Mouse (Mus musculus): Measurements from ENCODE around the gene Cacng3.

DNA sequence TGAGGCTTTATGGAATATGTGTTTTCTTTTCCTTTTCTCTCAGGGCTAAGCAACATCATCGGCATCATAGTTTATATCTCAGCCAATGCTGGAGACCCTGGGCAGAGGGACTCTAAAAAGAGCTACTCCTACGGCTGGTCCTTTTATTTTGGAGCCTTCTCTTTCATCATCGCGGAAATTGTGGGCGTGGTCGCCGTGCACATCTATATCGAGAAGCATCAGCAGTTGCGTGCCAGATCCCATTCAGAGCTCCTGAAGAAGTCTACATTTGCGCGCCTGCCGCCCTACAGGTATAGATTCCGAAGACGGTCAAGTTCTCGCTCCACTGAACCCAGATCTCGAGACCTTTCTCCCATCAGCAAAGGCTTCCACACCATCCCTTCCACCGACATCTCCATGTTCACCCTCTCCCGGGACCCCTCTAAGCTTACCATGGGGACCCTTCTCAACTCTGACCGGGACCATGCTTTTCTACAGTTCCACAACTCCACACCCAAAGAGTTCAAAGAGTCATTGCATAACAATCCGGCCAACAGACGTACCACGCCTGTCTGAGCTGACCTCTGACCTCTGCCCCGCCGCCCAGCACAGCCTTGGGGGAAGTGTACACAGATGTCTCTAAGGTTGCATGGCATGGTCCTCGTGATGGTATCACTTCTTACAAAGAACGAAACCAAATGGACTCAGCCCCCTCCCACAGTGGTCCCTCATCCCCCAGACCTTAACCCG, 98.2 kb downstream of the Cacng3 start:
- TF ChIP-seq CTCF (IDR thresholded peaks at IDR 0.05; ENCODE audit: extremely low read depth, insufficient read depth, insufficient read length, insufficient replicate concordance) (no peak), POLR2A (IDR thresholded peaks at IDR 0.05; ENCODE audit: low read depth, low read length) (no peak)

Data from spleen, adult 2 months (tissue).